Mouse (Mus musculus): ENCODE measurements around the gene Maml3.

DNA sequence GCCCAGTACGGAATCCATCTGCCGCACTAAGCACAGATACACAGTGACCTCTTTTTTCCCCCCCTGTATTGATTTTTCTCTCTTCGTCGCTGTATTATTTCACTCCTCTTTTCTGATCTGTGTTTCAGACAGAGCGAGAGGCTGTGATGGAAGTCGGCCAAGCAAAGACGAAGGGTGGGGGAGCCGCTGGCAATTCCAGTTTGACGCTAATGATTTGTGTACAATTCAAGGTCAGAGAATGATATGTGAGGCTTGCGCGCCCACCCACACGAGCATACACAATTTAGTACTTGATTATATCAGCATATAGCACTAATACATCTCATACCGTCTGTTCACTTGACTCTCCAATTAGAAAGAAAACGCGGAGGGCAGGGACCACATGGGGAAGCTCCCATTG is 271.9 kb downstream of the Maml3 start:
- no peak for TF ChIP-seq MAX (IDR thresholded peaks at IDR 0.05)
- TF ChIP-seq CTCF (IDR thresholded peaks at IDR 0.05; ENCODE audit: control insufficient read depth, insufficient read depth, insufficient read length), result no peak
- TF ChIP-seq USF1 (IDR thresholded peaks at IDR 0.05; ENCODE audit: low read depth), result no peak
- TF ChIP-seq MYOD1 (IDR thresholded peaks at IDR 0.05; ENCODE audit: control insufficient read depth, insufficient read length, low read depth), result no peak
- no peak for TF ChIP-seq CEBPB (IDR thresholded peaks at IDR 0.05; ENCODE audit: low read depth)

Data from C2C12 (cell line).